Mouse (Mus musculus): Measurements from ENCODE around the gene Il27ra.
A peak's percentile ranks its signal among the peaks of the same experiment; 100 is the strongest.

DNA sequence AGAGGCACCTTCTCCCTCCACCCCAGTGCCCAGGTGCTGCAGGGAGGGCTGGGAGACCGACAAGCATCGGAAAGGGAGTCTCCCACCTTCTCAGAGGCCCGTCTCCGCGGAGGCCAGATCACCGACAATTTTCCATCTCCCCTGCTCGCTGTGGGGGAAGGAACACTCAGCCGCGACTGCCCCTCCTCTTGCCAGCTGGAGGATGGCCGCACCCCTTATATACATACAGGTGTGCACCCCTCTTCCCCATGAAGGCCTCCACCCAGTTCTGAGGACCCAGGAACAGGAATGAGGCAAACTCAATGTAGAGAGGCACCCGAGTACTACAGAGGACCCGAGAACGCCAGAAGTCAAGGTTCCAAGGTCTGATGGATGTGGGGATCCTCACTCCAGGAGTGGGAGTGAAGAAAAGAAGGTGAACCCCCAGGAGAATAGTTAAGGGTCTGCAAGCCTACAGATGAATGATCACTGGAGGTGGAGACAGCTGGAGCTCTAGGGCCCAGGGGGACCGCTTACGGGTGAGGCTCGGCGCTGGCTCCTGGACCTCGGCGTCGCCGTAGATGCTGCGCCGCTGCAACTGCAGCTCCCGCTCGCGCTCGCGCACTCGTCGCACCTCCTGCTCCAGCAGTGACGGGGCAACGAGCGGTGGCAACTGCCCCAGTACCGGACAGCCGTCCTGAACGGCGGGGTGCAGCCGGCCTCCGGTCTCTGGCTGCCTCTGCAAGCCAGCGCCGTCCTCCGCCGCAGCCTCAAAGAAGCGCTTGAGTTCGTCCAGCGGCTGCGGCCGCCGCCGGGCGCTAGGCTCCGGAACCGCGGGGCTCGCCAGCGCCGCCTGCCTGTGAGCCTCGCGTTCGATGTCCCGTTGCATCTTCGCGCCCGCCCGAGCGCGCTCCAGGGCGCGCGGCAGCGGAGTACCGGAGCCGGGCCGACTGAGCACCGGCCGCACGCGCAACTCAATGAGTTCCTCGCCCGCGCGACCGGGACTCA lies 31.5 kb downstream of the Il27ra start:
- TF ChIP-seq POLR2A (IDR thresholded peaks at IDR 0.05; ENCODE audit: extremely low read depth, insufficient read depth, low read length): no peak
- TF ChIP-seq CTCF (IDR thresholded peaks at IDR 0.05; ENCODE audit: extremely low read depth, insufficient read depth, low read length): peak; percentile 21; the same call in 1 of the 2 replicates
